Mouse (Mus musculus) lung, adult 2 months (tissue): Measurements from ENCODE around the gene Tagap.

Experiments
- CTCF ChIP-seq: fragments of 200-500 bp; IDR thresholded peaks from 2 replicates; pipeline ENCODE4 v1.5.1; 2011; ENCODE audit warnings: mild to moderate bottlenecking, low read length, control low read depth; ENCODE audit not compliant: insufficient read depth
- POLR2A ChIP-seq: fragments of 200-500 bp; IDR thresholded peaks from 2 replicates; pipeline ENCODE4 v1.6.1; 2011; ENCODE audit warnings: low read depth, mild to moderate bottlenecking, control low read depth, low read length, borderline replicate concordance; ENCODE audit errors: extremely low read depth

DNA sequence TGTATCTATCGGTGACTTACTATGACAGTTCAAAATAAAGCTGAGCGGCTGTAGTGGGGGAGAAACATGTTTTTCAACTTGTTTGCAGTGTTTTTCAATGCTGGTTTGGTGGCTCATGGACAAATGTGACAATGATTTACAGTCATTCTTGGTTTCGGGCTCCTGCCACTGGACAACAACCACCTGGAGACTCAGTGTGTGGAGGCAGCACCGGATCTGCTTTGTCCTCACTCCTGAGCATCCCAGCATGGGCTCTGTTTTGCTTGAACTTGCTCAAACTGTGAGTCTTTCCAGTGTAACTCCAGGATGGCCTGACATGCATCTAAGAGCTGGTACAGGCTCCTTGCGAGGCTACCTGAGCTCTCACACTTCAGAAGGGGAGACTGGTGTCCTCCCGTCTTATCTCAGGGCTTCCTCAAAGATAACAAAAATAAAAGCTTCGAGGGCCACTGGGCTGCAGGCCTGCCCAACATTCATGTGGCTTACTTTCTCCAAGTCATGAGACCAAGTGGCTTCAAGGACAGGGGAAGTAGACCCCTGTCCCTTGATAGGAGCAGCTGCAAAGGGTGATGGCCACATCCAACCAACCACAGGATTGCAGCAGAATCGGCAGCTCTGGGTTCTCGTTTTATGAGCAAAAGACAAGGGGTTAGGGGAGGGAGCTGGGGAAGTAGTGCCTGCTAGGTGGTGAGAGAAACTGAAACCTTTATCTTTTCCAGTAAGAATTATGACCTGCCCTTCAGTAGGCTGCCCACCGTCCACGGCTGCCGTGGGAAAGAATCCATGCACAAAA is 8.8 kb upstream of the Tagap start:
- TF ChIP-seq POLR2A (no peak), CTCF (no peak)
